Mouse (Mus musculus) G1E (cell line): ENCODE results near the gene Dnm1.

Source experiments
- CTCF ChIP-seq: IDR thresholded peaks from 2 replicates; pipeline ENCODE4 v1.5.1; 2012; ENCODE audit warnings: low read depth, low read length, inconsistent platforms, mixed read lengths
- GATA1 ChIP-seq: IDR thresholded peaks from 2 replicates; pipeline ENCODE4 v1.6.1; 2012; ENCODE audit warnings: borderline replicate concordance, low read length, inconsistent platforms, mixed read lengths
- TAL1 ChIP-seq: conservative IDR thresholded peaks from 2 replicates; pipeline ENCODE4 v1.6.1; 2012; ENCODE audit warnings: low read depth, low read length, inconsistent platforms, mixed read lengths

- TF ChIP-seq CTCF: no peak
- no peak for TF ChIP-seq GATA1
- no peak for TF ChIP-seq TAL1
These were observed 36.0 kb upstream of the Dnm1 start for GRCm38 (mm10) chr2:32389157-32389556.
